Mouse (Mus musculus) hindbrain, postnatal 0 days (tissue): ENCODE results near the gene Foxp1. TPM values are rescaled to one million over a fixed set of nuclear protein-coding genes. Genes with fewer than 3 reads are reported as not detected.

ENCODE experiments used
- ATAC-seq: fragments of 200-750 bp; cut with Nextera tagmentation; 2 replicates; pipeline ENCODE4 v1.8.0; 2017; ENCODE audit warnings: mild to moderate bottlenecking, moderate TSS enrichment, moderate library complexity
- DNase-seq: peaks from one replicate; pipeline ENCODE4 v3.0.0-alpha.2; 2015; ENCODE audit warnings: low spot score
- H3K27ac ChIP-seq: fragments of 300-500 bp; sonication (generic); 2 replicates; pipeline ENCODE4 v1.5.1; 2014; ENCODE audit warnings: mild to moderate bottlenecking
- H3K27me3 ChIP-seq: fragments of 300-500 bp; sonication (generic); 2 replicates; pipeline ENCODE4 v1.6.1; 2014; ENCODE audit warnings: low read length, mixed read lengths; ENCODE audit not compliant: insufficient read depth
- H3K36me3 ChIP-seq: fragments of 300-500 bp; sonication (generic); 2 replicates; pipeline ENCODE4 v1.6.1; 2014; ENCODE audit warnings: low read length, mixed read lengths; ENCODE audit not compliant: insufficient read depth
- H3K4me1 ChIP-seq: fragments of 300-500 bp; sonication (generic); 2 replicates; pipeline ENCODE4 v1.6.1; 2014; ENCODE audit warnings: antibody characterized with exemption, low read length, mixed read lengths; ENCODE audit not compliant: insufficient read depth
- H3K4me2 ChIP-seq: fragments of 300-500 bp; sonication (generic); 2 replicates; pipeline ENCODE4 v1.6.1; 2014; ENCODE audit warnings: low read depth, mild to moderate bottlenecking, low read length, moderate library complexity, mixed read lengths
- H3K4me3 ChIP-seq: fragments of 300-500 bp; sonication (generic); 2 replicates; pipeline ENCODE4 v1.5.1; 2014; ENCODE audit warnings: low read length
- H3K9ac ChIP-seq: fragments of 300-500 bp; sonication (generic); replicated peaks from 2 replicates; pipeline ENCODE4 v1.6.1; 2014; ENCODE audit warnings: mild to moderate bottlenecking, low read length, moderate library complexity, mixed read lengths
- H3K9me3 ChIP-seq: fragments of 300-500 bp; sonication (generic); 2 replicates; pipeline ENCODE4 v1.6.1; 2016; ENCODE audit warnings: low read length, mixed read lengths
- CTCF ChIP-seq: IDR thresholded peaks from 2 replicates; pipeline ENCODE4 v1.5.1; 2016; ENCODE audit warnings: antibody characterized with exemption, control low read depth, low read depth
- WGBS: fragments of 180-500 bp; shearing (Covaris S2); extraction: QIAGEN DNeasy Blood & Tissue Kit; methylation state at CpG from one replicate; pipeline ENCODE4 v1.1.7; 2014; 5-methylcytosine and 5-hydroxymethylcytosine counted together
- polyA plus RNA-seq: library from polyadenylated mRNA; unstranded; fragments of >200 nt; fragmentation: Nextera tagmentation; extraction: Ambion mirVana; gene quantifications from 2 replicates; pipeline ENCODE4 v1.2.1, GENCODE M21; 2015
- total RNA-seq: library from RNA; depleted of rRNA; stranded (reverse); fragments of >200 nt; gene quantifications from 2 replicates; pipeline ENCODE4 v1.2.3, GENCODE M21; 2014

Gene Foxp1
- total and polyA plus RNA-seq, 2 experiments from 2014 or later = 53.6 to 54.8 TPM

DNA sequence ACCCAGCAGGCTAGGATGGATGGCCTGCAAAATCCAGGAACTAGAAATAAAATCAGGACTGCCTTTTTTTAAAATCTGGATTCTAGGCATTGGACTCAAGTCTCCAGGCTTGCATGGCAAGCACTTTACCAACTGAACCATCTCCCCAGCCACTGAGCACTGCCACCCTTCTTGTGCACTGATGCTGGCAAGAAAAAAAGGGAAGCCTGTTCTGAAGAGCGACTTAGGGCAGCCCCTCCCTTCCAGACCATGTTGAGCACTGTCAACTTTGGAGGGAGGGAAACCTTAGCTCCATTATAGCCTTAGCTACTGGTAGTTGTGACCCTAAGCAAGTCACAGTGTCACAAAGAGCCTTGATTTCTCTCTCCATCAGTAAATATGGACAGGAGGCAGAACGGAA is 164.6 kb downstream of the Foxp1 start:
- H3K4me1 ChIP-seq = no peaks in the 10 kb centered on the region
- WGBS = 88% methylated on average over 2 of the region's 2 CpGs
- H3K27ac ChIP-seq = no peak overlapping the region
- no peak overlapping the region for H3K4me2 ChIP-seq
- H3K36me3 ChIP-seq = no peaks in the 10 kb centered on the region
- no peak for DNase-seq
- no peaks in the 10 kb centered on the region for H3K9me3 ChIP-seq
- H3K4me3 ChIP-seq = no peak overlapping the region
- no peak for TF ChIP-seq CTCF
- no peaks in the 10 kb centered on the region for H3K27me3 ChIP-seq
- no peak for ATAC-seq
- no peak overlapping the region for H3K9ac ChIP-seq

DNA sequence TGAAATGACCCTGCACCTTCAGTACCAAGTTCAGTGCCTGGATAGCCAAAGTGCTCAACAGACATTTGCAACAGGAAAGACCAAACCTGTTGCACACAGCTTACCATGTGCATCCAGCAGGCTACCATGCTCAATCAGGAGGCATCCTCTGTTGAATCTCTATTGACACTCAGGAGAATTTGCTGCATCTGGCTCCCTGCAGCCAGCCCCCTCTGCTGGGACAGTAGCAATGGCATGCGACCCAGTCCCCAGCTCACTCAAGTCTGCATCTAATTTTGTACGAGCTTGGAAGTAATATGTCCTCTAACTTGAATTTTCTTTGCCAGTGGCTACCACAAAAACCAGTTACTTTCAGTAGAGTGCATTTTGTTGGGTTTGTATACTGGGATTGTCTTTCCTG is 168.2 kb downstream of the Foxp1 start:
- Histone ChIP-seq H3K4me3 (no peak overlapping the region), H3K27me3 (no peaks in the 10 kb centered on the region), H3K4me1 (no peaks in the 10 kb centered on the region), H3K9ac (no peak overlapping the region), H3K36me3 (no peaks in the 10 kb centered on the region), H3K27ac (no peak overlapping the region), H3K9me3 (no peaks in the 10 kb centered on the region), H3K4me2 (no peak overlapping the region)
- DNase-seq = no peak
- no peak for TF ChIP-seq CTCF
- WGBS = 60% methylated on average over 2 of the region's 2 CpGs
- ATAC-seq = no peak

DNA sequence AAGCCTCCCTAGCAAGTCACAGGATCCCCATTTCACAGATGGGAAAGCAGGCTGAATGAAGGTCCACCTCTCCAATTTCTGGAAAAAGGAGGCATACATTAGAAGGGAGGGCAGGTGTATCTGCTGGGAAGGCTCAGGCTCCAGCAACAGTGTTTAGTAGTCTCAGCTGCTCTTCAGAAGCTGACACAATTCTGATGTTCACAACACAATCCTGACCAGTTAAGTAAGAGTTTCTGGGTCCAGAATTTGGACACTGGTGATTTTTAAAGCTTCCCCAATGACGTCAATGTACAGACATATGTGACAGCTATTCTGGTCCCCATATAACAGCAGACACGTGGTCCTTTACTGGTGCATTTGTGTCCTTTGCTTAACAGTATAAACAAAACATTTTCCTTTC is 169.1 kb downstream of the Foxp1 start:
- TF ChIP-seq CTCF = no peak
- Histone ChIP-seq H3K4me1 (no peaks in the 10 kb centered on the region), H3K27me3 (no peaks in the 10 kb centered on the region), H3K27ac (no peak overlapping the region), H3K36me3 (no peaks in the 10 kb centered on the region), H3K9ac (no peak overlapping the region), H3K4me3 (no peak overlapping the region), H3K4me2 (no peak overlapping the region), H3K9me3 (no peaks in the 10 kb centered on the region)
- ATAC-seq (no peak), DNase-seq (no peak)
- 89% methylated on average over 2 of the region's 2 CpGs for WGBS

DNA sequence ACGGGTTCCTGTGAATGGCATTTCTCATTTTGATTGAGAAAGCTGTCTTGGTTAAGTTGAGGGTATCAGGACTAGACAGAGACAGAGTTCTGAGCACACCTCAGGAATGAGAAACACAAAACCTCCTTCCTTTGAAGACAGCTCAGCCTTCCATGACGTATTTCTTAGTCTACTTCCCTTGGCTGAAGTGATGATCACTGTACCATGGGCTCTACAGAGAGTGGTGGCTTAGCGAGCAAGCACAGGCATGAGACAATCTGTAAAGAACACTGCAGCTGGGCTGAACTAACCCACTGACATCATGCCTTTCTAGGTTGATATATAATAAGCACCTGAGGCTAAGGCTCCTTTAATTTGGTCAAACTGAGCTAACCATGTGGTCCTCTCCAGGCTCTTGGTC is 172.0 kb downstream of the Foxp1 start:
- Histone ChIP-seq H3K9me3 (no peaks in the 10 kb centered on the region), H3K27ac (no peak overlapping the region), H3K9ac (no peak overlapping the region), H3K36me3 (no peaks in the 10 kb centered on the region), H3K4me3 (no peak overlapping the region), H3K27me3 (no peaks in the 10 kb centered on the region), H3K4me2 (no peak overlapping the region), H3K4me1 (no peaks in the 10 kb centered on the region)
- ATAC-seq (no peak), DNase-seq (no peak)
- WGBS = 87% methylated on average over 3 of the region's 3 CpGs
- TF ChIP-seq CTCF = no peak

DNA sequence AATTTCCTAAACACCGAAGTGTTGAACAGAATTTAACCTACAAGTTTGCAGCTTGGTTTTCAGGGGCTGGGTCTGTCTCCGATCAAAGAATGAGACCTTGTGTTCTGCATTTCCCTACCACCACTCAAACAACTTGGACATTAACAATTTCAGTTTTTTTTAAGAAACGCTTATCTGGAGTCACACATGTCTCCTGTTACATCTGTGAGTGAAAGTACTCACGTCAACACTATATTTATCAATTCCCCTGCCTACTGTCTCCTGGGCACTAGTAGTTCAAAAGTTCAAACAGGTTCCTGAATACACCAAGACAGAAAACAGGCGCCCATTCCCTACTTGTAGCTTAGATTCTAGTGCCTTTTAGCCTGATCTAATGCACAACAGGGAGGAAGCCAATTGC is 172.4 kb downstream of the Foxp1 start:
- no peak for TF ChIP-seq CTCF

DNA sequence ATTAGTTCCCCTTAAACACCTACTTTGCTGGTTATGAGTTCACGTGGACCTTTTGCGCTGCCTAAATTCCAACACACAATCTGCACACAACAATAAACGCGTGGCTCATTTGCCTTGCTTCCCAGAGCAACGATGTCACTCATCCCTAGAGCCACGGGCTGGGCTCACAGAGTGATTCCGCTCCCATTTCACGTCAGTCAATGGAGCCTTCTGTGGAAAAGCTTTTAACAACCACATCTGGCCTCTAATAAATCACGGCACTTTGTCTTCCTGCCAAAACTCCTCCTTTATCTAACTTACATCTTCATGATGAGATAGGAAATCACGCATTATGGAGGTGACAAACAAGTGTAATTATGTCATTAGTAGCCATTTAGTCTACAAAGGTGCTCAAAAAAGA is 174.7 kb downstream of the Foxp1 start:
- 24% methylated on average over 10 of the region's 10 CpGs for WGBS
- H3K4me1 ChIP-seq = no peaks in the 10 kb centered on the region
- no peak for ATAC-seq
- H3K4me3 ChIP-seq = no peak overlapping the region
- no peak for TF ChIP-seq CTCF
- no peaks in the 10 kb centered on the region for H3K27me3 ChIP-seq
- no peak overlapping the region for H3K9ac ChIP-seq
- DNase-seq = no peak
- no peaks in the 10 kb centered on the region for H3K36me3 ChIP-seq
- H3K4me2 ChIP-seq = no peak overlapping the region
- no peaks in the 10 kb centered on the region for H3K9me3 ChIP-seq
- no peak overlapping the region for H3K27ac ChIP-seq

More for the DNA sequence above, 172.4 kb downstream of the Foxp1 start:
- Histone ChIP-seq H3K4me3 (no peak overlapping the region), H3K27ac (no peak overlapping the region), H3K4me1 (no peaks in the 10 kb centered on the region), H3K9ac (no peak overlapping the region), H3K27me3 (no peaks in the 10 kb centered on the region), H3K4me2 (no peak overlapping the region), H3K9me3 (no peaks in the 10 kb centered on the region), H3K36me3 (no peaks in the 10 kb centered on the region)
- no peak for ATAC-seq
- 88% methylated on average over 5 of the region's 5 CpGs for WGBS
- DNase-seq = no peak

DNA sequence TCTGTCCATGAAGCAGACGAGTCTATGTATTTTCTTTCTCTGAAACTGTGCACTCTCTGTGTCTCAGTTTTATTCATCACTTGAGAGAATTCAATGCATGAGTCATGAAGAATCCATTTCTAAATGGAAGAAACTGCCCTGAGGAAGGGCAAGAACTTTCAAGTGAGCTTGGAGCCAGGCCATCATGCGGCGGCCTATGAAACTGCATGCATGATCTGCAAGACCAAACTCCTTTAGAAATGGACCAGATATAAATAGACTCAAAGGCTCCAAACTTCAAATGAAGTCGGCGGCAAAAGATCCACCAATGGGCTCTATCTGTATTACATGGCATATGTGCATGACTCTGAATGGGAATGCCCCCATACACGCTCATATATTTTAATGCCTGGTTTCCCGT is 177.6 kb downstream of the Foxp1 start:
- H3K36me3 ChIP-seq = no peaks in the 10 kb centered on the region
- ATAC-seq (no peak), DNase-seq (no peak)
- no peaks in the 10 kb centered on the region for H3K27me3 ChIP-seq
- H3K4me2 ChIP-seq = no peak overlapping the region
- no peak for TF ChIP-seq CTCF
- H3K9ac ChIP-seq = no peak overlapping the region
- H3K9me3 ChIP-seq = no peaks in the 10 kb centered on the region
- no peak overlapping the region for H3K4me3 ChIP-seq
- no peak overlapping the region for H3K27ac ChIP-seq
- 95% methylated on average over 7 of the region's 7 CpGs for WGBS
- no peaks in the 10 kb centered on the region for H3K4me1 ChIP-seq
